Mouse (Mus musculus) right cerebral cortex, postnatal 4 days (tissue): ENCODE measurements at regions not wholly inside any gene's neighbourhood (a gene's known extent, or its start where the extent isn't known, plus 50 kb on each side); places are given as distances from the start of the nearest gene placed in this dataset.
"Not testable (repeated sequence)": the region's sequence is repeated elsewhere in the genome, so short reads cannot be mapped to it uniquely, and the experiment has no call there.

Source experiments
- DNase-seq: peaks from one replicate; pipeline ENCODE4 v3.0.0-alpha.2; 2022

DNA sequence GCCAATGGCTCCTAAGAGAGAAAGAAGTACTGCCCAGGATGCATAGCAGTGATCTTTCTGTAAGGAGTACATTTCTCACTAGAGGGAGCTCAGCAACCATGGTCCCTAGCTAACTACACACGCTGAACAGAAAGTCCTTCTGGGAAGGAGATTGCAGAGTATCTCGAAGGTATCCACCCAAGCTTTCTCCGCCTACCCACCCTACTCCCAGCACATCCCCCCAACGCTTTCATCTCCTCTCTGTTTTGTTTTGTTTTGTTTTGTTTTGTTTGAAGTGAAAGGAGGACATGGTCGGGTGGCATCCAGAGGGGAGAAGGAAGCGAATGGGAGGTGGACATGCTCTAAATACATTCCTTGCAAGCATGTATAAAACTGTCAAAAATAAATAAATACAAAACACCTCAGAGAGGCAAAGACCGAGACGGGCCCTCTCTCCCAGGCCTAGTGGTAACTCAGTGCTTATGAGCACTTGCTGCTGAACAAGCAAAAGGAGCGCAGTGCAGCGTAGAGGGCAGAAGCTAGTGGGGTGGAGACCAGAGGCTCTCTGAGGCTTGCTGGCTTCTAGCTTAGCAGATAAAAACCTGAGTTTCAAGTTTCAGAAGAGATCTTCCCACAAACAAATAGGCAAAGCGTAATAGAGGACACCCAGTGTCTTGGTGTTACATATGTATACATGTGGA, 83.9 kb upstream of the Gcfc2 start:
- no peak for DNase-seq

DNA sequence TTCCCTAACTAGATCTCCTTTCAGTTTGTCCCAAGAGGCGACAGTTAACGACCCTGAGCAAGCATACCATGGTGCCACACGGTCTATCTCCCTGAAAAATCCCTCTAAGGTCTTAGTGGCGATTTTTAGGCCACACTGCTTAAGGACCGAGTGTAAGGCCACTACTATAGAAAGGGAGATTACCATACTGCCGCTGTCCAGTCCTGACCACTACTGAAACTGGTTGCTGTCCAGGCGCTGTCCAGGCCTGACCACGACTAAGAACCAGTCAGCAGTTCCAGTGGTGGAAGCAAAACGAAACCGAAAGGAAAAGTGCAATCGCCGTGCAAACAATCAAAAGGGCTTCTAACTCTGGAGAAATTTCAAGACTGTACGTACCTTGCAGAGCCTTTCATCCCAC, 55.3 kb upstream of the Gcfc2 start:
- not testable (repeated sequence) for DNase-seq
